Mouse (Mus musculus) limb, embryonic 14.5 days (tissue): ENCODE measurements around the gene Lemd1. TPM values are rescaled to one million over a fixed set of nuclear protein-coding genes. Genes with fewer than 3 reads are reported as not detected.

ENCODE experiments used
- ATAC-seq: fragments of 200-750 bp; cut with Nextera tagmentation; 2 replicates; pipeline ENCODE4 v1.8.0; 2017; ENCODE audit warnings: low read depth, moderate number of reproducible peaks, moderate TSS enrichment; ENCODE audit not compliant: low FRiP score
- DNase-seq: peaks from one replicate; pipeline ENCODE4 v3.0.0-alpha.2; 2015; ENCODE audit warnings: low spot score
- H3K27ac ChIP-seq: fragments of 300-500 bp; sonication (generic); replicated peaks from 2 replicates; pipeline ENCODE4 v1.5.1; 2014; ENCODE audit warnings: low read depth, mild to moderate bottlenecking, low read length, moderate library complexity, mixed read lengths
- H3K27me3 ChIP-seq: fragments of 300-500 bp; sonication (generic); 2 replicates; pipeline ENCODE4 v1.6.1; 2014; ENCODE audit warnings: low read length, mixed read lengths; ENCODE audit not compliant: control insufficient read depth, insufficient read depth
- H3K36me3 ChIP-seq: fragments of 300-500 bp; sonication (generic); 2 replicates; pipeline ENCODE4 v1.6.1; 2014; ENCODE audit warnings: mild to moderate bottlenecking, low read length, moderate library complexity, mixed read lengths; ENCODE audit not compliant: control insufficient read depth, insufficient read depth
- H3K4me1 ChIP-seq: fragments of 300-500 bp; sonication (generic); 2 replicates; pipeline ENCODE4 v1.6.1; 2014; ENCODE audit warnings: antibody characterized with exemption, low read length, mixed read lengths; ENCODE audit not compliant: control insufficient read depth, insufficient read depth
- H3K4me2 ChIP-seq: fragments of 300-500 bp; sonication (generic); replicated peaks from 2 replicates; pipeline ENCODE4 v1.6.1; 2014; ENCODE audit warnings: low read depth, mild to moderate bottlenecking, low read length, moderate library complexity; ENCODE audit not compliant: severe bottlenecking
- H3K4me3 ChIP-seq: fragments of 300-500 bp; sonication (generic); replicated peaks from 2 replicates; pipeline ENCODE4 v1.5.1; 2014; ENCODE audit warnings: low read length
- H3K9ac ChIP-seq: fragments of 300-500 bp; sonication (generic); 2 replicates; pipeline ENCODE4 v1.6.1; 2014; ENCODE audit warnings: mild to moderate bottlenecking, low read depth, low read length, moderate library complexity; ENCODE audit not compliant: severe bottlenecking
- H3K9me3 ChIP-seq: fragments of 300-500 bp; sonication (generic); 2 replicates; pipeline ENCODE4 v1.6.1; 2016; ENCODE audit warnings: low read length; ENCODE audit not compliant: control insufficient read depth
- POLR2A ChIP-seq: fragments of 200-500 bp; IDR thresholded peaks from 2 replicates; pipeline ENCODE4 v1.8.0; 2012; ENCODE audit warnings: inconsistent platforms, mild to moderate bottlenecking, moderate library complexity, borderline replicate concordance; ENCODE audit not compliant: insufficient read depth, insufficient read length; ENCODE audit errors: extremely low read depth
- WGBS: fragments of 180-500 bp; shearing (Covaris S2); extraction: QIAGEN DNeasy Blood & Tissue Kit; methylation state at CpG from one replicate; pipeline ENCODE4 v1.1.7; 2014; 5-methylcytosine and 5-hydroxymethylcytosine counted together
- polyA plus RNA-seq, 2 experiments: library from polyadenylated mRNA; depleted of rRNA in 1 of 2; stranded (reverse) in 1 of 2; unstranded in 1 of 2; fragments of >200 nt; fragmentation: Nextera tagmentation in 1 of 2; extraction: Ambion mirVana in 1 of 2; gene quantifications; 2 replicates each; pipeline versions ENCODE4 v1.2.1 to v1.2.3; 2012 to 2014

The Lemd1 gene
- polyA plus RNA-seq, 2 experiments = 0.91 to 0.94 TPM

- ATAC-seq (no peak), DNase-seq (no peak)
- Histone ChIP-seq H3K9me3 (no peaks in the 10 kb centered on the region), H3K4me1 (peaks cover 12% of the 10 kb centered on the region), H3K9ac (no peak overlapping the region), H3K4me3 (no peak overlapping the region), H3K4me2 (no peak overlapping the region), H3K27me3 (no peaks in the 10 kb centered on the region), H3K36me3 (no peaks in the 10 kb centered on the region), H3K27ac (no peak overlapping the region)
- 31% methylated on average over 6 of the region's 6 CpGs for WGBS
- TF ChIP-seq POLR2A = no peak
Observed at GRCm38 (mm10) chr1:132213076-132213475, 21.8 kb downstream of the Lemd1 start.

GRCm38 (mm10) chr1:132216276-132216675, 25.0 kb downstream of the Lemd1 start:
- Histone ChIP-seq H3K4me1 (no peaks in the 10 kb centered on the region), H3K9ac (no peak overlapping the region), H3K4me2 (no peak overlapping the region), H3K27me3 (no peaks in the 10 kb centered on the region), H3K36me3 (no peaks in the 10 kb centered on the region), H3K4me3 (no peak overlapping the region), H3K27ac (no peak overlapping the region), H3K9me3 (no peaks in the 10 kb centered on the region)
- no peak for TF ChIP-seq POLR2A
- 55% methylated on average over 3 of the region's 3 CpGs for WGBS
- ATAC-seq = no peak
- no peak for DNase-seq

- TF ChIP-seq POLR2A = no peak
- Histone ChIP-seq H3K4me2 (no peak overlapping the region), H3K4me3 (no peak overlapping the region), H3K4me1 (no peaks in the 10 kb centered on the region), H3K27me3 (no peaks in the 10 kb centered on the region), H3K9me3 (no peaks in the 10 kb centered on the region), H3K36me3 (no peaks in the 10 kb centered on the region), H3K27ac (no peak overlapping the region), H3K9ac (no peak overlapping the region)
- 37% methylated on average over 2 of the region's 2 CpGs for WGBS
- no peak for DNase-seq
- ATAC-seq = no peak
Observed at GRCm38 (mm10) chr1:132221627-132222026, 30.4 kb downstream of the Lemd1 start.

GRCm38 (mm10) chr1:132222166-132222565, 30.9 kb downstream of the Lemd1 start:
- no peaks in the 10 kb centered on the region for H3K36me3 ChIP-seq
- H3K4me3 ChIP-seq = no peak overlapping the region
- DNase-seq = no peak
- H3K4me2 ChIP-seq = no peak overlapping the region
- H3K4me1 ChIP-seq = no peaks in the 10 kb centered on the region
- ATAC-seq = no peak
- no peak overlapping the region for H3K27ac ChIP-seq
- H3K27me3 ChIP-seq = no peaks in the 10 kb centered on the region
- no peaks in the 10 kb centered on the region for H3K9me3 ChIP-seq
- no peak overlapping the region for H3K9ac ChIP-seq
- TF ChIP-seq POLR2A = no peak
- WGBS = 46% methylated on average over 6 of the region's 6 CpGs

GRCm38 (mm10) chr1:132226297-132227080, 35.3 kb downstream of the Lemd1 start:
- no peaks in the 10 kb centered on the region for H3K9me3 ChIP-seq
- H3K27ac ChIP-seq = no peak overlapping the region
- no peaks in the 10 kb centered on the region for H3K27me3 ChIP-seq
- no peak for ATAC-seq
- no peak overlapping the region for H3K4me2 ChIP-seq
- no peak overlapping the region for H3K4me3 ChIP-seq
- WGBS = 71% methylated on average over 13 of the region's 13 CpGs
- no peak overlapping the region for H3K9ac ChIP-seq
- no peak for TF ChIP-seq POLR2A
- DNase-seq = no peak
- H3K4me1 ChIP-seq = no peaks in the 10 kb centered on the region
- no peaks in the 10 kb centered on the region for H3K36me3 ChIP-seq

GRCm38 (mm10) chr1:132229667-132230066, 38.4 kb downstream of the Lemd1 start, which contains the start of gene Gm10188:
Gm10188 (minus strand) TSS chr1:132229767.
- no peak for TF ChIP-seq POLR2A

More at GRCm38 (mm10) chr1:132229667-132230066, 38.4 kb downstream of the Lemd1 start, which contains the start of gene Gm10188:
- Histone ChIP-seq H3K4me3 (no peak within 1 kb of the TSS), H3K9me3 (no peaks in the 10 kb centered on the region), H3K4me1 (no peaks in the 10 kb centered on the region), H3K4me2 (no peak within 1 kb of the TSS), H3K36me3 (no peaks in the 10 kb centered on the region), H3K27me3 (no peaks in the 10 kb centered on the region), H3K9ac (no peak within 1 kb of the TSS), H3K27ac (no peak within 1 kb of the TSS)
- ATAC-seq = no peak
- no peak for DNase-seq
- WGBS = 80% methylated on average over 3 of the region's 3 CpGs
